Mouse (Mus musculus) lung, postnatal 25 days (tissue): ENCODE results near the gene Ei24.

ENCODE experiments used
- DNase-seq: peaks from one replicate; pipeline ENCODE4 v3.0.0; 2022; ENCODE audit warnings: low spot score

The Ei24 gene

DNA sequence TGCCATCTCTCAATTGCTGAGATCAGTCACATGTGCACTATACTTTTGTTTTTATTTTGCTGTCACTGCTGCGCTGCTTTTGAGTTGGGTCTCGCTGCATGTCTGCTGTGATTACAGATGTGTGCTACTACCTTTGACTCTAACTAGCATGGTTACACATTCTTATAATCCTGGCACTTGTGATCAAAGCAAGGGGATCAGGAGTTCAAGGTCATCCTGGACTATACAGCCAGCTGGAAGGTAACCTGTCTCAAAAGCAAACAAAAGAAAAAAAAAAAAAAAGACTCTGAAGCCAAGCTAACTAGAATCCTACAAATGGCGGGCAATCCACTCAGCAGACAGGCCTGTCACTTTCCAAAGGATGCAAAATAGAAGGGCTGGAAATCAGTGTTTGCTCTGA, 5.0 kb downstream of the Ei24 start:
- DNase-seq, result no peak

DNA sequence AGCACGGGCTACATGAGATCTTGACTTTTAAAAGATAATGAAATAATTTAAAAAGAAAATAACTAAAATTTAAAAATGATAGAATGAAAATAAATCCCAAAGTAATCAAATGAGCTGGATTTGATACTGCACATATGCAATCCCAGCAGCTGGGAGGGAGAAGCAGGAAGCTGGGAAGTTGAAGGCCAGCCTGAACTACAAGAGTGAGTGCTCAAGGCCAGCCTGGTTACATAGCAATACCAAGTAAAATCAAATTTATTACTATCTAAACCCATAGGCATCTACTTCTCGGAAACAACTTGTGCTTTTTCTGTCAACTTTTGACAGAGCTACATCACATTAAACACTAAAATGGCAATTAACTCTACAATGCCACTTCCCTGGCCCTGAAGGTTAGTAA, 13.3 kb downstream of the Ei24 start:
- DNase-seq, result no peak

DNA sequence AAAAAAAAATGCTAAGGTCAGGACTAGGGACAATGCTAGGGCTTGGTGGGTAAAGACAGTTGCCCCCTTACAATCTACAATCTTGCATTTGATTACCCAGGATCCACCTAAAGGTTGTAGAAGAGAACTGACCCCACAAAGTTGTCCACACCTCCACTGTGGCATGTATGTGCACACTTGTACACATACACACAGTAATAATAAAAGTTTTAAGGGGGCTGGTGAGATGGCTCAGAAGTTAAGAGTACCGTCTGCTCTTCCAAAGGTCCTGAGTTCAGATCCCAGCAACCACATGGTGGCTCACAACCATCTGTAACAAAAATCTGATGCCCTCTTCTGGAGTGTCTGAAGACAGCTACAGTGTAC, 28.2 kb downstream of the Ei24 start:
- DNase-seq, result no peak

DNA sequence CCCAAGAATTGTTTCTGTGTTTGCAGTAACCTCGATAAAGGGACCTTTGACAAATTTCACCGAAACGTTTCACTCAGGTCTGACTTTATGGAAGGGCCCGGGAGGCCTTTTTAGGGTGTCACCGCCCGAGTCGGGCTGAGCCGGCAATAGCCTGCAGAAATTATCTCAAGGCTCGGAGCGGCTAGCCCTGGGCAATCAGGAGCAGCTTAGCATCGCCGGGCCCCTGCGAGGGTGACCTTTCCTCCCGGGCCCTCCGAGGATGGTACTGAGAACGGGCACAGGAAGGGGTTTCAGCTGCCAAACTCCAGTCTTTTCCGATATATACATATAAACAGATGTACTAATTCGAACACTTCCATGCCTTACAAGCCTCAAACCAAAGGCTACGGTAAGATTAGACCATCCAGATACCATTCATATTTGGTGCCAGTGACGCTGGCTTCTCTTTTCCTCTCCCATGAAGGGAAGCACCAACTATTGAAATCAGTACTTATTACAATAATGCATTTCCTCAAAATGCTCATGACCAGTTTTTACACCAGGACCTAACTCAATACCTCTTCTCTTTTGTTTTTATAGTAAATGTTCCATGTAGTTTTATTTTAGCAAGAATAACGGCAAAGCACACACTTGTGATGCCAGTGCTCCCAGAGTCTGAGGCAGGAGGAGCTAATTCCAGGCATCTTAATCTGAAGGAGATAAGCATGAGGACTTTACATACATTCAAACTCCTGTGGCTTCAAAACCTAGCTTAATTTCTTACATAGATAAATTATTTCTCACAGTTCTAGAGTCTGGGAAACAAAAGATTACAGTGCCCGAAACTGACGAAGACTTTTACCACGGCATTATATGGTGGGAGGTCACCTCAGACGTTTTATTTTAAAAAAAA, 28.8 kb downstream of the Ei24 start:
- DNase-seq, result no peak

DNA sequence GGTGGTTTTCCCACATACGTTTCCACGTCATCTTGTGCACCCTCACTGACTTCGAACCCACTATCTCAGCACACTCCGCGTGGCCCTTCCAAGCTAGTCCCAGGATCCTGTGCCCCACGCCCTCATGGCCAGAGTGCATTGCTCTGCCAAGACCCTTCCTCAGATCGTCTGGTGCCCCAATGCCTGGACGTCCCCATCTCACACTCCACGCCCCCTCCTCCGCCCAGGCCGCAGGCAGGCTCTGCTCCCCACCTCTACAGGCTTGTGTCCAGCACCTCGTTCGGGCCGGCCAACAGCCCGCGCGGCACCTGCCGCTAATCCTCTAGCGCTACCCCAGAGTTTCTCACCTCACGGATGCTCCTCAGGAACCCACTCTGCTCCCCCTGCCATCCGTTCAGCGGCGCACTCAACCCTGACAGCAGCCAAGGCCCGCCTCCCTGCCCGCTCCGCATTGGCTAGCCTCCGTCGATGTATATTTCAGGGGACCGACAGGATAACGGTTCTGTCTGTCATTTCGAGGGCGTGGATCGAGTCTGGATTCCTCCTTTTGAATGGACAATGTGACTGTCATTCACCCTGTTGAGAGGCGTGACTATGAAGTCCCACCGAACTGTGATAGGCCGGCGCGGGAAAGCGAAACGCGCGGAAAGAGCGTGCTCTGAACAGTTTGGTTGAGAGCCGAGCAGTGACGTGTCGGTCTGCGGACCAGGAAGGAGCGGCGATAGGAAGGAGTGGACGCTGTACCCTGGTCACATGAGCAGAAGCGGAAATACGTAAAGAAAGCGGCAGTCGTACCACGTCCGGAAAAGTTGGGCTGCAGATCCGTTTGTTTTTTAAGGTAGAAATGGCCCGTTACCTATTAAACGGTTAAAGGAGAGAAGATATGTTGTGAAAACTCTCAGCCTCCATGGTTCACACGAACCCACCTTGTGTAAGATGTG, 29.7 kb downstream of the Ei24 start, which contains the start of gene Stt3a:
Gene Stt3a, minus strand, starts transcription at position 477 of the 941 bp plus-strand sequence.
- peak; percentile 99 for DNase-seq

DNA sequence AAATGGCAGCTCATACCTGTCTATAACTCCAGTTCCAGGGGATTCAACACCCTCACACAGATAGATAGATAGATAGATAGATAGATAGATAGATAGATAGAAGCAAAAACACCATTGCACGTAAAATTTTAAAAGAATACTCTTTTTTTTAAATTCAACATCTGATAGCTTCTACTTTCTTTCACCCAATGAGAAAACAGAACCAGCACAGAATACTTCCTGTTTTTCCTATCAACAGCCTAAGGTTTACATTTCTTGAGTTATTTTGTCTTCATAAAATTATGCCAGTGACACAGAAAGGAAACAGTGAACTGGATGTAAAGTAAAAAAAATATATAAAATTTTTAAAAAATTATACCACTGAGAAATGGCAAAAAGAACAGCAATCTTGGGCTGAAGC, 32.8 kb downstream of the Ei24 start:
- no peak for DNase-seq
